Mouse (Mus musculus): Measurements from ENCODE around the gene Ube2cbp. TPM values are rescaled to one million over a fixed set of nuclear protein-coding genes. Genes with fewer than 3 reads are reported as not detected.

The Ube2cbp gene
- polyA plus RNA-seq, 1 experiment from 2014 or later = 1.4 TPM

DNA sequence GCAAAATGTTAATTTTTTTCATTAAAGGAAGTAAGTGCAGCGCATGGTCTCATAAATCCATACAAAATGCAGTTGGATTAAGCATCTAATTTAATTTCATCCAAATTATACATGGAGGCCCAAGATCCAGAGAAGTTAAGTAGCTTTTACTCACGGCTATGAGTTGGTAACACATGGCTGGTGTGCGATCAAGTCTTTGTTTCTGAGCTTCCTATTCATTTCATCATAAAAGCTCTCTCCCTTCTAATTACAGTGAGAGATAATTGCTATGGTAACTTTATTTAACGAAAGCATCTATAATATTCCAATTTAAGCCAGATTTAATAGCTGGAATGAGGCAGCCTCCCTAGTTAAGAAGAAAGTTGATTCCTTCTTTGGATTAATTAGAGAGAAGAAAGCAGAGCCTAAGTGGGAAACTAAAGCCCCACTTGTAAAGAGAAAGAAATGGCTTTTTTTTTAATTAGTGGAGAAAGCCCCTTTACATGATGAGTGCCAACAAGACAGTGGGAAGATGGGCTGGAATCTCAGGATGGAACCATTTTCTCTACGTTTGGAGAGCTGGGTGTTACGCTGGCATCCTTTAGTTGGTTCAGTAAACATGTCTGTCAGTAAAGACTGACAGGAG is 145.1 kb downstream of the Ube2cbp start:
- TF ChIP-seq CTCF (IDR thresholded peaks at IDR 0.05) (no peak), EP300 (IDR thresholded peaks at IDR 0.05) (no peak)
- Histone ChIP-seq H3K36me3 (ENCODE audit: insufficient read depth, low read length) (no peaks in the 10 kb centered on the region), H3K27me3 (replicated peaks; ENCODE audit: insufficient read depth, low read length) (no peaks in the 10 kb centered on the region), H3K27ac (ENCODE audit: low read length) (no peak overlapping the region), H3K9me3 (ENCODE audit: low read length) (no peaks in the 10 kb centered on the region), H3K4me2 (replicated peaks; ENCODE audit: low read depth, low read length) (no peak overlapping the region), H3K9ac (replicated peaks; ENCODE audit: low read depth) (no peak overlapping the region), H3K4me1 (ENCODE audit: insufficient read depth, low read depth, low read length) (no peaks in the 10 kb centered on the region), H3K4me3 (ENCODE audit: low read depth, low read length) (no peak overlapping the region)
- no peak for ATAC-seq
- DNase-seq (ENCODE audit: low spot score) = no peak
- WGBS = 87% methylated on average over 6 of the region's 6 CpGs

DNA sequence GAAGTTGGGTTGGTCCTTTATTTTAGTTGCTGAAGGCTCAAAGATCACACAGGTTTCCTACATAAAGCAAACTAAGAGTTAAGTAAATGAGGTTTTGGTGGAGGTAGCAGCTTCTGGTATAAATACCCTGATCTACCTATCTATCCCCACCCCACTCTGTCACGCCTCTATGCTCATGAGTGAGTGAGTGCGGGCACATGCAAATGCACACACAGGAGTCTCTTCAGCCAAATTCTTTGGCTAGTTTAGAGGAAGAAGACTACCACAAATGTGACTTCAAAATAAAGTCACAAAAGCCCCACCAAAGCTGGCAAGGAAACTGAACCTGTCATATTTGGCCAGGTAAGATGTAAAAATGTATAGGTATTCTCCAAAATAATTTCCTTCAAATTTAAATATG is 149.1 kb downstream of the Ube2cbp start:
- no peaks in the 10 kb centered on the region for H3K36me3 ChIP-seq (ENCODE audit: insufficient read depth, low read length)
- H3K27ac ChIP-seq (ENCODE audit: low read length) = no peak overlapping the region
- no peak overlapping the region for H3K4me3 ChIP-seq (ENCODE audit: low read depth, low read length)
- TF ChIP-seq CTCF (IDR thresholded peaks at IDR 0.05) (no peak), EP300 (IDR thresholded peaks at IDR 0.05) (no peak)
- H3K4me2 ChIP-seq (replicated peaks; ENCODE audit: low read depth, low read length) = no peak overlapping the region
- DNase-seq (ENCODE audit: low spot score) (no peak), ATAC-seq (no peak)
- H3K9ac ChIP-seq (replicated peaks; ENCODE audit: low read depth) = no peak overlapping the region
- H3K4me1 ChIP-seq (ENCODE audit: insufficient read depth, low read depth, low read length) = no peaks in the 10 kb centered on the region
- no peaks in the 10 kb centered on the region for H3K27me3 ChIP-seq (replicated peaks; ENCODE audit: insufficient read depth, low read length)
- no peaks in the 10 kb centered on the region for H3K9me3 ChIP-seq (ENCODE audit: low read length)
- WGBS = 86% methylated on average over 2 of the region's 2 CpGs

DNA sequence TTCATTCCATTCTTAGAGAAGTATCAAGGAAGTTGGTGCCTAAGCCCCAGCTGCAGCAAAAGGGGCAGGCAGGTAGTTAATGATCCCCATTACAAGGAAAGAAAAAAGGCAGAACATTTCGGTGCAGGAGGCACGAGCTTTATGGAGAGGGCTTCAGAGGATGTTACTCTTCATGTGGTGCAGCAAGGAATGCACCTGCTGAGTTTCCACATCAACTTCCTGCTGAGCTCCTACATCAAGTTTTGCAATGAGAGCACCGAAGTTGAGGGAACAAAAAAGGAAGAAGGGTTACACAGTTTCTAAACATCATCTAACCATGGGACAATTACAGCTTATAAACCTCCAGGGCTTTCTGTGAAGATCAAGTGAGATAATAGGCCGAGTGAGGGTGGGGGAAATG is 156.1 kb downstream of the Ube2cbp start:
- ATAC-seq (no peak), DNase-seq (ENCODE audit: low spot score) (no peak)
- no peak overlapping the region for H3K4me2 ChIP-seq (replicated peaks; ENCODE audit: low read depth, low read length)
- WGBS = 54% methylated on average over 4 of the region's 4 CpGs
- no peak overlapping the region for H3K9ac ChIP-seq (replicated peaks; ENCODE audit: low read depth)
- H3K4me1 ChIP-seq (ENCODE audit: insufficient read depth, low read depth, low read length) = no peaks in the 10 kb centered on the region
- H3K27me3 ChIP-seq (replicated peaks; ENCODE audit: insufficient read depth, low read length) = no peaks in the 10 kb centered on the region
- H3K36me3 ChIP-seq (ENCODE audit: insufficient read depth, low read length) = no peaks in the 10 kb centered on the region
- H3K9me3 ChIP-seq (ENCODE audit: low read length) = no peaks in the 10 kb centered on the region
- H3K4me3 ChIP-seq (ENCODE audit: low read depth, low read length) = no peak overlapping the region
- H3K27ac ChIP-seq (ENCODE audit: low read length) = no peak overlapping the region
- TF ChIP-seq CTCF (IDR thresholded peaks at IDR 0.05) (no peak), EP300 (IDR thresholded peaks at IDR 0.05) (no peak)

DNA sequence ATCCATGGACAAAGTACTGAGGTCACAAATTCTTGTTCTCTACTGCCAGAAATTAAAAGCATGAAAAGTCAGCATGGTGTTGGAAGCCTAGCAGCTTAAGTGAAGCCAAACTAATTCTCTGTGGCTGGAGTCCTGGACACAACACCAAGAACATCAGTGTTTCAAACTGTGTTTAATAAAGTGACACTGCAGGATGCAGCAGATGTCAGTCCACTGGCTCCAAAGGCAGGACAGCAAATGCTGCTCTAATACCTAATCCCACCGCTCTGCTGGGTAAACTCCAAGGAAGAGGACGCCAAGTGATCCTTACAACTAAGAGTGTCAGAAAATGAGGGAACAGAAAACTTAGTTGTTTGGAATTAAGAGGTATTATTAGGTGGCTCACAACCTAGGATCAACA is 158.2 kb downstream of the Ube2cbp start:
- 92% methylated on average over 2 of the region's 2 CpGs for WGBS
- TF ChIP-seq EP300 (IDR thresholded peaks at IDR 0.05) = no peak
- no peak for TF ChIP-seq CTCF (IDR thresholded peaks at IDR 0.05)
- no peak overlapping the region for H3K27ac ChIP-seq (ENCODE audit: low read length)
- H3K27me3 ChIP-seq (replicated peaks; ENCODE audit: insufficient read depth, low read length) = no peaks in the 10 kb centered on the region
- no peak overlapping the region for H3K4me3 ChIP-seq (ENCODE audit: low read depth, low read length)
- no peaks in the 10 kb centered on the region for H3K9me3 ChIP-seq (ENCODE audit: low read length)
- no peaks in the 10 kb centered on the region for H3K36me3 ChIP-seq (ENCODE audit: insufficient read depth, low read length)
- no peak for ATAC-seq
- H3K4me2 ChIP-seq (replicated peaks; ENCODE audit: low read depth, low read length) = no peak overlapping the region
- no peaks in the 10 kb centered on the region for H3K4me1 ChIP-seq (ENCODE audit: insufficient read depth, low read depth, low read length)
- H3K9ac ChIP-seq (replicated peaks; ENCODE audit: low read depth) = no peak overlapping the region
- DNase-seq (ENCODE audit: low spot score) = no peak

DNA sequence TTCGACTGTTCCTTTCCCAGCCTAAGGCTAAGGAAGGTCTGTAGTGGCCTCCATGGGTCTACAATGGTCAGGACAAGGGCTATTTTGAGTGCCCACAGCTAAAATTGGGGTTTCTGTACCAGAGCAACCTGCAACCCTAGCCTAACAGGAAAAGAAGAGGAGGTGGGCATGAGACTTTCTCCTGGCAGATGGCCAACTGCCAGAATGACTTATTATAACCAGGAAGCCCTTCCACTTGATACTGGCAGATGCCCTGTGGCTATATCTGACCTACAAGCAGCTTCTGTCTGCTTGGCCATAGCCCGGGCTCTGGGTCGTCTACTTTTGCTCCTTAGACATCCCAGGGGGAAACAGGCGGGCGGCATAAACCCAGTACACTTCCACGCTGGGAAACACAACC is 163.3 kb downstream of the Ube2cbp start:
- H3K9me3 ChIP-seq (ENCODE audit: low read length) = no peaks in the 10 kb centered on the region
- no peaks in the 10 kb centered on the region for H3K36me3 ChIP-seq (ENCODE audit: insufficient read depth, low read length)
- DNase-seq (ENCODE audit: low spot score) = no peak
- no peak overlapping the region for H3K27ac ChIP-seq (ENCODE audit: low read length)
- TF ChIP-seq CTCF (IDR thresholded peaks at IDR 0.05) (no peak), EP300 (IDR thresholded peaks at IDR 0.05) (no peak)
- no peak overlapping the region for H3K9ac ChIP-seq (replicated peaks; ENCODE audit: low read depth)
- H3K27me3 ChIP-seq (replicated peaks; ENCODE audit: insufficient read depth, low read length) = no peaks in the 10 kb centered on the region
- H3K4me1 ChIP-seq (ENCODE audit: insufficient read depth, low read depth, low read length) = no peaks in the 10 kb centered on the region
- no peak overlapping the region for H3K4me3 ChIP-seq (ENCODE audit: low read depth, low read length)
- ATAC-seq = no peak
- 61% methylated on average over 6 of the region's 6 CpGs for WGBS
- no peak overlapping the region for H3K4me2 ChIP-seq (replicated peaks; ENCODE audit: low read depth, low read length)

DNA sequence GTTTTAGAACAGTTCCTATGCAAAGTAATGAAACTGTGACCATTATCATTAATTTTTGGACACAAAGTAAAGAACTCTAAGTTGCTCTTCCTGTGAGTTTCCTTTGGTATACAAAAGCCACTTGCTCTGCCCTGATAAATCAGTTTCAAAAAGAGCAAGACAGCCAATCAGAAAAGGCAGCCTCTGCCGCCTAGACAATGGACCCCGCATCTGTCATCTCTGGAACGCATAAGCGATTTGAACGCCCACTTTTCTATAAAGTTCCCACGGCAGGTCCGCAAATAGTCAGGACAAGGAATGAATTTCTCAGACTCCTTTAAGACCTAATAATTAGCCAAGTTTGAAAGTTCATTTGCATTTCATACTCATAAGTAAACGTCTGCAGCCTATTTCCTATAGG is 166.2 kb downstream of the Ube2cbp start:
- TF ChIP-seq EP300 (IDR thresholded peaks at IDR 0.05) (no peak), CTCF (IDR thresholded peaks at IDR 0.05) (no peak)
- H3K4me2 ChIP-seq (replicated peaks; ENCODE audit: low read depth, low read length) = no peak overlapping the region
- no peaks in the 10 kb centered on the region for H3K4me1 ChIP-seq (ENCODE audit: insufficient read depth, low read depth, low read length)
- ATAC-seq = no peak
- no peak overlapping the region for H3K27ac ChIP-seq (ENCODE audit: low read length)
- no peak overlapping the region for H3K4me3 ChIP-seq (ENCODE audit: low read depth, low read length)
- DNase-seq (ENCODE audit: low spot score) = no peak
- H3K36me3 ChIP-seq (ENCODE audit: insufficient read depth, low read length) = no peaks in the 10 kb centered on the region
- no peaks in the 10 kb centered on the region for H3K9me3 ChIP-seq (ENCODE audit: low read length)
- H3K27me3 ChIP-seq (replicated peaks; ENCODE audit: insufficient read depth, low read length) = no peaks in the 10 kb centered on the region
- no peak overlapping the region for H3K9ac ChIP-seq (replicated peaks; ENCODE audit: low read depth)
- WGBS = 48% methylated on average over 8 of the region's 8 CpGs

DNA sequence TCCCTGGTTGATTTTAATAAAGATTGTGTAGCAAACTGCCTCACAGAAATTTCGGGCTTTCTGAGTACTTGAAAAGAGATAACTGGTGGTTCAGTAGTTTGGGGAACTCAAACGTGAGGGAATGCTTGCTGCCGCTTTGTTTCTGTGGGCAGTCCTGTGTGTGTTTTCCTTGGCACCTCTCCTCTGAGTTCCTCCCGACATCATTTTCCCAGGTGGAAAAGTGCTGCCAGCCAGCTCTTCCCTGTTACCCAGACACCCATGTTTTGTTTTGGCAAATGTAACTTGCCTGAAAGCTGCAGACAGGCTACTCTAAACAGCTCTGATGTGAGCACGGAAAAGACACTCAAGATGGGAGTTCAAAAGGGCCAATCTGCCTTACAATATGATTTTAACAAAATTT is 166.6 kb downstream of the Ube2cbp start:
- TF ChIP-seq CTCF (IDR thresholded peaks at IDR 0.05) = no peak
- TF ChIP-seq EP300 (IDR thresholded peaks at IDR 0.05) = no peak

More for the DNA sequence above, 166.6 kb downstream of the Ube2cbp start:
- H3K4me1 ChIP-seq (ENCODE audit: insufficient read depth, low read depth, low read length) = no peaks in the 10 kb centered on the region
- 14% methylated on average over 5 of the region's 5 CpGs for WGBS
- H3K4me2 ChIP-seq (replicated peaks; ENCODE audit: low read depth, low read length) = no peak overlapping the region
- no peaks in the 10 kb centered on the region for H3K36me3 ChIP-seq (ENCODE audit: insufficient read depth, low read length)
- H3K9me3 ChIP-seq (ENCODE audit: low read length) = no peaks in the 10 kb centered on the region
- no peaks in the 10 kb centered on the region for H3K27me3 ChIP-seq (replicated peaks; ENCODE audit: insufficient read depth, low read length)
- no peak overlapping the region for H3K4me3 ChIP-seq (ENCODE audit: low read depth, low read length)
- DNase-seq (ENCODE audit: low spot score) (no peak), ATAC-seq (no peak)
- no peak overlapping the region for H3K9ac ChIP-seq (replicated peaks; ENCODE audit: low read depth)
- H3K27ac ChIP-seq (ENCODE audit: low read length) = no peak overlapping the region
